Mouse (Mus musculus): ENCODE results near the gene C2cd2l.
A peak's percentile ranks its signal among the peaks of the same experiment; 100 is the strongest.
"Not testable (repeated sequence)": the region's sequence is repeated elsewhere in the genome, so short reads cannot be mapped to it uniquely, and the experiment has no call there.

Gene C2cd2l

GRCm38 (mm10) chr9:44336513-44336912 is 16.4 kb upstream of the C2cd2l start:
- DNase-seq (ENCODE audit: low read depth, low spot score) = not testable (repeated sequence)

- no peak for DNase-seq (ENCODE audit: low read depth, low spot score)
Observed at GRCm38 (mm10) chr9:44336093-44336406, 16.0 kb upstream of the C2cd2l start.

- no peak for DNase-seq (ENCODE audit: low read depth, low spot score)
Observed at GRCm38 (mm10) chr9:44335331-44336092, 15.4 kb upstream of the C2cd2l start.

GRCm38 (mm10) chr9:44334396-44335330 is 14.6 kb upstream of the C2cd2l start, which contains the start of gene H2afx:
Gene H2afx (plus strand): TSS chr9:44334694.
- peak; percentile 97 for DNase-seq (ENCODE audit: low read depth, low spot score)

GRCm38 (mm10) chr9:44332918-44333638 is 13.0 kb upstream of the C2cd2l start:
- no peak for DNase-seq (ENCODE audit: low read depth, low spot score)

- no peak for DNase-seq (ENCODE audit: low read depth, low spot score)
Observed at GRCm38 (mm10) chr9:44330736-44331135, 10.7 kb upstream of the C2cd2l start.

GRCm38 (mm10) chr9:44327926-44328325 is 7.8 kb upstream of the C2cd2l start:
- no peak for DNase-seq (ENCODE audit: low read depth, low spot score)

- no peak for DNase-seq (ENCODE audit: low read depth, low spot score)
Observed at GRCm38 (mm10) chr9:44327064-44327711, 7.1 kb upstream of the C2cd2l start.

GRCm38 (mm10) chr9:44326371-44327063 is 6.4 kb upstream of the C2cd2l start:
- no peak for DNase-seq (ENCODE audit: low read depth, low spot score)

- no peak for DNase-seq (ENCODE audit: low read depth, low spot score)
Observed at GRCm38 (mm10) chr9:44325768-44326370, 5.8 kb upstream of the C2cd2l start, which contains the start of gene Dpagt1. Gene Dpagt1 (plus strand): TSS chr9:44326019.

GRCm38 (mm10) chr9:44325032-44325767 is 5.1 kb upstream of the C2cd2l start:
- DNase-seq (ENCODE audit: low read depth, low spot score) = not testable (repeated sequence)

- DNase-seq (ENCODE audit: low read depth, low spot score) = no peak
Observed at GRCm38 (mm10) chr9:44324147-44324546, 4.1 kb upstream of the C2cd2l start.

GRCm38 (mm10) chr9:44323656-44324055 is 3.6 kb upstream of the C2cd2l start:
- not testable (repeated sequence) for DNase-seq (ENCODE audit: low read depth, low spot score)

- DNase-seq (ENCODE audit: low read depth, low spot score) = no peak
Observed at GRCm38 (mm10) chr9:44320799-44321133, 681 bp upstream of the C2cd2l start.

- DNase-seq (ENCODE audit: low read depth, low spot score) = no peak
Observed at GRCm38 (mm10) chr9:44319105-44319886, 789 bp downstream of the C2cd2l start.

- DNase-seq (ENCODE audit: low read depth, low spot score) = no peak
Observed at GRCm38 (mm10) chr9:44318826-44319095, 1.3 kb downstream of the C2cd2l start.

GRCm38 (mm10) chr9:44318076-44318825 is 1.8 kb downstream of the C2cd2l start:
- no peak for DNase-seq (ENCODE audit: low read depth, low spot score)

- DNase-seq (ENCODE audit: low read depth, low spot score) = no peak
Observed at GRCm38 (mm10) chr9:44317452-44317851, 2.6 kb downstream of the C2cd2l start.
